Mouse (Mus musculus) neural tube, embryonic 10.5 days (tissue): ENCODE measurements around the gene Nos1.

Source experiments
- DNase-seq: peaks from one replicate; pipeline ENCODE4 v3.0.0-alpha.2; 2017; ENCODE audit warnings: low spot score; ENCODE audit errors: extremely low spot score

The Nos1 gene

DNA sequence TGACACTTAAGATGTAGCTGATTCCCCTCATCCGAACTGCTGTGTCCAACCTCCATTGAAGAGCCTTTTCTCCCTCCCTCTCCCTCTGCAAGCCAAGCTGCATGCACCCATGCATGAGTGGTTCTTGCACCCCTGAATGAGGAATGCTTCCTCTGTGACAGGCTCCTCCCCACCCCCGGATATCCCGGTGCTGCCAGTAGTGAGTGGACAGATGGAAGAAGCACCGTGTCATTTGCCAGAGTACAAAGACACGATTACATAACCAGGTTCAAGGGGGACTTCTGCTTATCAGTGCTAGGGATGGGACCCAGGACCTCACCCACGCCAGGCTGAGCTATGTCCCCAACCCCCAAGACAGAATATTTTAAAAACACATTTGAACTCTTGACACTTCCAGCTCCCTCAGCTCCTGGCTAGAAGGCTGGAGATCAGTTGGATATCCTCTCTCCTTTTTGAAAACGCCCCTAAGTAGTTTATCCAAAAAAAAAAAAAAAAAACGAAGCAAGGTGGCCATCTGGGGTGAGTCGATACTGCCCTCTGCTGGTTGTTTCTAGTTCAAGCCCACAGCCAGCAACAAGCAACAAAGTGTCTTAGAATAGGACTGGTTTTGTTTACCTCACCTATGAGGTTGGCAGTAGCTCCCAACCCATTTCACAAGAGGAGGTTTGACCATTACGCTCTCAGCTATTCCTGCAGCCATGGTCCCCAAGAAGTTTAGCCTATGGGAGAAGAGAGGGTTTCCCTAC is 175.0 kb downstream of the Nos1 start:
- DNase-seq, result no peak

GRCm38 (mm10) chr5:117964750-117965149 is 183.9 kb downstream of the Nos1 start:
- no peak for DNase-seq

DNA sequence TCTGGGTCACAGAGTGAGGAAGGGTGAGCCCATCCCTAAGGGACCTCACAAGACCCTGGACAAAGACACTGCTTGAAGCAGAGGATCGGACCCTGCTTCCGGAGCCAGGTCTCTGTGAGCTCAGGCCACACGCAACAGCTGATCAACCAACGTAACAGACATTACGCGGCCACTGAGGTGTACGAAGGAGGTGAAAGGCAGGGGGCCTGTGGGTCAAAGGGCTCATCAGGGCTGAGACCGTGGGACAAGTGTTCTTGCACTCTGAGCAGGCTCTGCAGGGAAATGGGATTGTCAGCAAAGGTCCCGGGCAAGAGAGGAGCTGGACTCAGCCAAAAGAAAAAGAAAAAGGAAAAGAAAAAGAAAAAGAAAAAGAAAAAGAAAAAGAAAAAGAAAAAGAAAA is 186.1 kb downstream of the Nos1 start:
- no peak for DNase-seq

DNA sequence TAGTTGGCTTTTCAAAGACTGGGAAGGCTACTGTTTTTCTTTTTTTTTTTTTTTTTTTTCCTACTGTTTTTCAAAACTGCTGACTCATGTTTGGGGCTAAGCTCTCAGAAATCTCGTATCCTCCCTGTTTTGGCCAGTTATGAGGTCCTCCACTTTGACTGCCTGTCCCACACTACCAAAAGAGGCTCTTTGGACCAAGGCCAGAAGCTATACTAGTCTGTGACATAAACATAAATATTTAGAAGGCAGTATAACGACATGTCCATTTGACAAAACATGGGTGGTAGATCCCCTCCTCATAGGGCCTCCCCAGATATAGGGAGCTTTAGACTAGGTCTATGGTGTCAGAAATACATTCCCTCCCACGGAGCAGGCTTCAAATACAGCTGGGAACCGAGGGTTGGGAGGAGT is 186.8 kb downstream of the Nos1 start:
- no peak for DNase-seq

- DNase-seq, result no peak
Measured at GRCm38 (mm10) chr5:117969681-117970427, 189.0 kb downstream of the Nos1 start.

- DNase-seq, result no peak
Measured at GRCm38 (mm10) chr5:117976263-117976656, 195.4 kb downstream of the Nos1 start.

GRCm38 (mm10) chr5:117976657-117977500 is 196.0 kb downstream of the Nos1 start, which contains the start of gene Fbxo21:
Fbxo21 (plus strand) TSS chr5:117976730.
- DNase-seq, result peak; percentile 97

GRCm38 (mm10) chr5:117977501-117978158 is 196.8 kb downstream of the Nos1 start:
- peak; percentile 34 for DNase-seq

GRCm38 (mm10) chr5:117978159-117978697 is 197.4 kb downstream of the Nos1 start:
- DNase-seq, result no peak

DNA sequence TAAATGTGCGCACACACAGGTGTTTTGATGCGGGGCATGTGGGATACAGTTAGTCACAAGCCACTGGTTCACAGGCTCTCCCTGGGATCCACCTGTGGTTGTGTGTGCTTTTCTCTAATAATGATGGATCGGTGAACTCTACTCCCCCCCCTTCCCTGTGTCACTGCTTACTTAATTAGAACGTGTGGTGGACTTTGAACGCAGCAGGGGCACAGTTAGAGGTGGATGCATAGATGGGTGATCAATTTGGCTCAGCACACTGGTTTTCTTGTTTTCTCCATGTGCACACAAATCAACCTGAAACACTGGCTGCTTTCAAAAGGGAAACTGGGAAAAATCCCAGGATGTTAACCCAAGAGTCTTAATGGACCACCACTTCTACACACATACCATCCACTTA is 198.2 kb downstream of the Nos1 start:
- no peak for DNase-seq

- no peak for DNase-seq
Measured at GRCm38 (mm10) chr5:117980921-117981320, 200.1 kb downstream of the Nos1 start.

- DNase-seq, result no peak
Measured at GRCm38 (mm10) chr5:117981943-117982342, 201.1 kb downstream of the Nos1 start.

DNA sequence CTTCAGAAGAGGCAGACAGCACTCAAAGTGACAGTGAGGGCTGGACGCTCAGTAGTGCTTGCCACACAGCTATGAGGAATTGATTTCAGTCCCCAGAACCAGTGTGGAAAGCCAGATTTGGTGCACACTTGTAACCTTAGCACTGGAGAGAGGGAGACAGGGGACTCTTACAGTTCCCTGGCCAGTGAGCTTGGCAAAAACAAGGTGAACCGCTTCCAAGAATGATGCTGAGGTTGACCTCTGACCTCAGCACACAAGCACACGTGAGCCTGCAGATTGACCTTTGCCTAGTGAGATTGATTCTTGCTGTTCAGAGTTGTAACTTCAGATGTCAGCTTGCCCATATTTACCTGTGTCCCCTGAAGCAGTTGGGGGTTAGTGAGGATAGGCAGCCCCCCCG is 205.5 kb downstream of the Nos1 start:
- DNase-seq, result no peak

DNA sequence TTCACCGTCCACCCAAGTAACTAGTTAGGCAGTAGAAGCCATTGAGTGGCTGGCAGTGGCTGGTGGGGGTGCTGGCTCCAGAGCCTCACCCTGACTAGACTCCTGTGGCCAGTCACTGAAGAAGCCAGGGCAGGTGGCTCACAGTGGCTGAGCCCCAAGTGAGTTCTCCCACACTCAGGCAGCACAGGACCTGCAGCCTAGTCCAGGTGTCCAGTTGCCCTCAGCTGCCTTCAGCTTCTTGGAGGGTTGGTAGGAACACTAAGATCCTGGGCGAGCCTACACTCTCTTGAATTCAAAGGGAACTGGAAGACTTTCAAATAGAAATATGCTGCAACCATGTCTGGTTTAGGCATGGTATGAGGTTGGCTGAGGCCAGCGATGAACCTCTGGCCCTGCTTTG is 207.1 kb downstream of the Nos1 start:
- no peak for DNase-seq

- DNase-seq, result no peak
Measured at GRCm38 (mm10) chr5:117988367-117988766, 207.5 kb downstream of the Nos1 start.

- DNase-seq, result no peak
Measured at GRCm38 (mm10) chr5:117989773-117990172, 208.9 kb downstream of the Nos1 start.

DNA sequence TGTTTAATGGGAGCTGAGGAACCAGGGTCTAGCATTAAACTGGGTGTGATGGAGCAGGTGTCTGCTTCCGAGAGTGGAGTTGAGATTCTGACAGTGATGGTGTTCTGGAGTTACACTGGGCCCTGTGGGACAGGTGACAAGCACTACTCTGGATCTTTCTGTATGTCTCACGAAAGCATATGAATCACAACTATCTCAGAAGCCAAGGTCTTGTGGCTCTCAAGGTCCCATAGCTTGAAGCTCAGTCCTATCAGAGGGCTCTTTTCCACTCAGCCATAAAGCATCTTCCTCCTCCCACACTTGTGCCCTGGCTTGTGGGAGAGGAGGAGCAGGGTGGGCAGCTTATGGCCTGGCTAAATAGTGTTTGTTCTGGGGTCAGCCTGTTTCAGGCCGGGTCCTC is 210.1 kb downstream of the Nos1 start:
- no peak for DNase-seq

DNA sequence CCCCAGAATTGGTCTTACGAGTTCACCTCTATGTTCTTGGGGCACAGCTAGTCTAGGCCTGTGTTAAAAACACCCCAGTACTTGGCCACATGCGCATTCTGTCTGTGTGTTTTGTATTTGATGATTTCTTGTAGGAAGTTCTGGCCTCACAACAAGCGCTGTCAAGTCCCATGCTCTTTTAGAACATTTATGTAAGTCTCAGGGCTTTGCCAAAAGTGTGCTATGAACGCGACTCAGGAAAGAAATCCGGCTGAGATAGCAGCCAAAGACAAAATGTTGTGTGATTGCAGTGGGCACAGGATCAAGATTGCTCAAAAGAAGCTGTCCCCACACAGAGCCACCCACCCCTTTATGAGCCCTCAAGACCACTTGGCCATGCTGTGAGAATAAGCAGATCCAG is 212.7 kb downstream of the Nos1 start:
- no peak for DNase-seq

DNA sequence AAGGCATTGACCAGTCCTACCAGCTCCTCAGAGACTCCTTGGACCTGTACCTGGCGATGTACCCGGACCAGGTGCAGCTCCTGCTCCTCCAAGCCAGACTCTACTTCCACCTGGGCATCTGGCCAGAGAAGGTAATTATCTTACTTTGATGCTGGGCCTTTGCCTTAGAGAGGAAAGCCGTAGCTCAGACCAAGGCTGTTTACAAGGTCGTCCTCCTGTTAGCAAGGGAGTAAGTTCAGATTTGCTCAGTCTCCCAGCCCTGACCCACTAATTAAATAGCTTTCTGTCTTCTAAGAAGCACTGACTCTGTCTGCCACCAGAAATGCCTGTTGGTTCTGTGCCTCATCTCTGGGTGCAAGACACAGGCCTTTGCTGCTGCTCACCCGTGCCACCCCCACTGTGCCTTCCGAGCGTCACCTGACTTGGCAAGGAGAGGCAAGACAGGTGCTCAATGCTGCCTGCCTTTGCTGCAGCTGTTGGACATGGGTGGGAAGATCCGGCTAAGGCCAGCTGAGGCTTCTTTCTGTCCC is 214.6 kb downstream of the Nos1 start:
- DNase-seq, result no peak

DNA sequence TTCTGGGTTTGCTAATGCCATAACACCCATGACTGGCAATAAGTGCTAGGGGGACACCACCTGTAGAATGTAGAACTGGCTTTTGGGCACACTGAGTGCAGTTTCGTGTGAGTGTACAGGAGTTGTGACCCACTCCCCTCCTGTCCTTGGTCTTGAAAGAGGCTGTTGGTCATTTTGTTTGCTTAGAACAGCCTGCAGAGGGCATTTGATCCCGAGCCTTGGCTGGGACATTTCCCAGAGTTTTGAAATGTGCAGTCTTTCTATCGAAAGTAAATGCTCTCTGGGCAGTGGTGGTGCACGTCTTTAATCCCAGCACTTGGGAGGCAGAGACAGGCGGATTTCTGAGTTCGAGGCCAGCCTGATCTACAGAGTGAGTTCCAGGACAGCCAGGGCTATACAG is 215.1 kb downstream of the Nos1 start:
- no peak for DNase-seq

DNA sequence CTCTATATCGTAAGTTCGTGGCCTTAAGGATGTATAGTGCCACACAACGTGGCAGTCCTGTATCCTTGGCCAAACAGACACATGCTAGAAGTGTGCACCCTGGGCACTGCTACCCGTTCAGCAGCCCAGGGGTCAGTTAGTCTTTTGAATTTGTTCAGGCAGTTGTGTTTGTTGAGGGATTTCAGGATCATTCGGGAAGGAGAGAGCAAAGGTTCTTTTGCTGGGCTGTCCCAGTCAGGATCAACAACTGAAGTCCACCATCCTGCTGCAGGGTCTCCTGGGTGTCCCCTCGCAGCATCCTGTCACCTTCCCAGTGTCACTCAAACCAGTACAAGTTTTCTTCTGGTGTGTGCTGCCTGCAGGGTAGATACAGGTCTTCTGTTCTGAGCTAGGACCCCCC is 215.7 kb downstream of the Nos1 start:
- no peak for DNase-seq
